Mouse (Mus musculus) CD8-positive naive resting alpha-beta T cell, adult 57 days (primary cell): ENCODE data around the gene Ttc9b. TPM values are rescaled to one million over a fixed set of nuclear protein-coding genes. Genes with fewer than 3 reads are reported as not detected.

Source experiments
- total RNA-seq: library from RNA; stranded (reverse); gene quantifications from one replicate; pipeline ENCODE4 v1.2.4, GENCODE M21; 2023

Ttc9b gene
- total RNA-seq: not detected

DNA sequence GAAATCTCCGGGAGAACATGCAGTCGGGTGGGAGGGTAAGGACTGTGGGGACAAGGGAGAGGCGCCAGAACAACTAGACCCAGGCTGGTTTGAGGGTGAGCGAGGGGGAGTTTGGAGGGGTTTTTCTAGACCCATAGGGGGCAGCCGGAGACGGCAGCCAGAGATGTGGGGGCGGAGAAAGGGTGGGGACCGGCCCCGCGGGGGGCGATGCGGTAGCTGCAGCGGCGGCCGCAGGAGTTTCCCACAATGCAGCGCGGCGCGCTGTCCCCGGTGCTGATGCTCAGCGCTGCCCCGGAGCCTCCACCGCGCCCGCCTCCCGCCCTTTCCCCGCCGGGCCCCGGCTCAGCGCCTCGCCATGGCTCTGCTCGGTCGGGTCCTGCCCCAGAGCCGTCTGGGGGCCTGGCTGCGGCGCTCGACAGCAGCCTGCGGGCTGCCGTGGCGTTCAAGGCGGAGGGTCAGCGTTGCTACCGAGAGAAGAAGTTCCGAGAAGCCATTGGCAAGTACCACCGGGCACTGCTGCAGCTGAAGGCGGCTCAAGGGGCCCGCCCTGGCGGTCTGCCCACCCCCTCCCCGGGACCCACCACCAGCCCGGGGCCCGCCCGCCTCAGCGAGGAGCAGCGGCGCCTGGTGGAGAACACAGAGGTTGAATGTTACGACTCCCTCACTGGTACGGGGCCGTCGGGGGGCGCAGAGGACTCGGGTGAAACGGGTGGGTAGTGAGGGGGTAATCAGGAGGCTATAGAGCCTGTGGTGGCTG, at the start of gene Ttc9b:
Gene Ttc9b, plus strand, starts transcription at position 235 of the 757 bp plus-strand sequence.

DNA sequence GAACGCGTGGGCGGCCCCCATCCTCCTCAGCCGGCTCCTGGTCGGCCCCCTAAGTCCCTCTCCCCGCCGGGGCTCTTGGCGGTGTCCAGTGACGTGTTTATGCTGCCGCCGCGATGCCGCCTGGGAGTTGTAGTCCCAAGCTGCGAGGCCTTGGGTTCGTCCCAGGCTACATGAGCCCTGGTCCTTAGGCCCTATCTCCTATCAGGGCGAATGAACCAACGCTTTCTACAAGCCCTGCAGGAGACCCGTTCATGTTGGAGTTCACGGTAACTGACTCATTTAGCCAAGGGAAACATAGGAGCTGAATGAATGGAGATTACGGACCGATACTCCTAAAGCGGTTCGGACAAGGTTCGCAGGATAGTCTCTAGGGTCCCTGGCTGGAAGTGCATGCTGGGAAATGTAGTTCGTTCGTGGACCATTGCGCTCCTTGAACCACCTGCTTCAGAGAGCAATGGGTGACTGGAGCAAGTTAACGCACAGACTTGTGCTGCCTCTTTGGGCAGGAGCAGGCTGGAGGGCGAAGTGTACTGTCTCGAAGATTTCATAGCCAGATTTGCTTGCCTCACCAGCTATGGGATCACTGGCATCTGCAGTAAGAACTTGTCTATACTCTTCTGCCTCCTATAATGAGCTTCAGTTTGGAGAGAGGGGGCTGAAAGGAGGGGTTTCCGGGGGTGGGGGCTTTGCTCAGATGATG, 21.0 kb downstream of the Ttc9b start, which contains the start of gene Map3k10:
Gene Map3k10, minus strand, starts transcription at position 77 of the 700 bp plus-strand sequence.

DNA sequence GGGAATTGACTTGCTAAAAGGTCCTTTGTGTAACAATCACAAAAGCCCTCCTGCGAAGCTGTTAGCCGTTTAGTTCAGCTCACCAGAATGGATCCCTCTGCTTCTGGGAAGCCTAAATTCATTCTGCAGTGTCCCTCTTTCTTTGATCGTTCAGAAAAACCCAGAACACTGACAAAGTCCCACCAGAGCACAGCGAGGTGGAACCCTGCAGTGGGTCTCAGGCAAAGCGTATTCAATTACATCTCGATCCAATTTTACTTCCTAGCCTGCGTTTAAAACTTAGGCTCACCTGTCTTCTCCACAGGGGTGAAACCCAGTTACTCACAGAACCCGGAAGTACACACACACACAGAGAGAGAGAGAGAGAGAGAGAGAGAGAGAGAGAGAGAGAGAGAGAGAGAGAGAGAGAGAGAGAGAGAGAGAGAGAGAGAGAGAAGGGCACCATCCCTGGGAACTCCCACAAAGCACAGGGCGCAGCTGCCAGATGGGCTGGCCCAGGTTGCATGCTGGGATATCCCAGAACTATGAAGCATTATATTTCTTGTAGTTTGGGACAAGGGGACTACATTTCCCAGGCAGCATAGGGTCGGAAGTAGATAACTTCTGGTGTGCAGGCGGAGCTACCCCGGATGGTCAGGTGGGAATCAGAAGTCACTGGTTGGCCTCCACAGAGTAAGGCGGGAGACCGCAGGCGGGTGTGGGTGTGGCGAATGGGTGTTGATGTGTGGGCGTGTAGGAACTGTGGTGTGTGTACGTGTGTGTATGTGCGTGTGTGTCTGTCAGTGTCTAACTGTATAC, 35.3 kb downstream of the Ttc9b start, which contains the start of gene Zfp607b:
Gene Zfp607b, plus strand, starts transcription at position 526 of the 798 bp plus-strand sequence.

Other genes starting within 250 kb of the Ttc9b start
- gene Sptbn4, start 206.2 kb upstream of the Ttc9b start, total RNA-seq: not detected
- gene Blvrb, start 205.9 kb upstream of the Ttc9b start, total RNA-seq: 13.1 TPM
- gene Sertad3, start 180.1 kb upstream of the Ttc9b start, total RNA-seq: 9.9 TPM
- gene Sertad1, start 167.0 kb upstream of the Ttc9b start, total RNA-seq: 59.1 TPM
- 0.95 TPM for gene Prx, start 154.6 kb upstream of the Ttc9b start, total RNA-seq
- gene Hipk4, start 130.6 kb upstream of the Ttc9b start, total RNA-seq: 0.34 TPM
- 135 TPM for gene Pld3, start 100.7 kb upstream of the Ttc9b start, total RNA-seq
- 27.6 TPM for gene 2310022A10Rik, start 100.7 kb upstream of the Ttc9b start, total RNA-seq
- gene Akt2, start 62.4 kb upstream of the Ttc9b start, total RNA-seq: 121 TPM
- 15.2 TPM for gene Map3k10, start 20.7 kb downstream of the Ttc9b start, total RNA-seq
- gene Zfp607b, start 35.4 kb downstream of the Ttc9b start, total RNA-seq: 1.9 TPM
- gene Zfp60, start 77.5 kb downstream of the Ttc9b start, total RNA-seq: 11.5 TPM
- 12.7 TPM for gene Zfp626, start 153.3 kb downstream of the Ttc9b start, total RNA-seq
- 4.7 TPM for gene Zfp59, start 184.7 kb downstream of the Ttc9b start, total RNA-seq
- 17.0 TPM for gene Zfp607a, start 203.6 kb downstream of the Ttc9b start, total RNA-seq